Mouse (Mus musculus): ENCODE data around the gene Ercc6l2. TPM values are rescaled to one million over a fixed set of nuclear protein-coding genes. Genes with fewer than 3 reads are reported as not detected.

Gene Ercc6l2
- polyA plus RNA-seq, 1 experiment from 2014 or later = 14.0 TPM

- ATAC-seq (ENCODE audit: low FRiP score, low read depth) = peak; percentile 39
- 18% methylated on average over 12 of the region's 12 CpGs for WGBS
Measured at GRCm38 (mm10) chr13:63900679-63901302, 85.8 kb downstream of the Ercc6l2 start.

GRCm38 (mm10) chr13:63901303-63901713, 86.3 kb downstream of the Ercc6l2 start:
- H3K9me3 ChIP-seq = no peaks in the 10 kb centered on the region
- peaks cover 14% of the 10 kb centered on the region for H3K4me1 ChIP-seq (replicated peaks)
- no peaks in the 10 kb centered on the region for H3K36me3 ChIP-seq
- ATAC-seq (ENCODE audit: low FRiP score, low read depth) = peak; percentile 87
- H3K4me2 ChIP-seq = peak overlapping the region; percentile 64
- peak overlapping the region; percentile 31 for H3K4me3 ChIP-seq
- H3K27me3 ChIP-seq = 0 out of 2 replicates have a peak, but pooled peaks cover 4% of the 10 kb centered on the region
- H3K27ac ChIP-seq (replicated peaks) = peak overlapping the region; percentile 49
- H3K9ac ChIP-seq = peak overlapping the region; percentile 24
- 1% methylated on average over 17 of the region's 17 CpGs for WGBS

More at GRCm38 (mm10) chr13:63900679-63901302, 85.8 kb downstream of the Ercc6l2 start:
- H3K36me3 ChIP-seq = no peaks in the 10 kb centered on the region
- H3K4me1 ChIP-seq (replicated peaks) = peaks cover 14% of the 10 kb centered on the region
- H3K4me2 ChIP-seq = peak overlapping the region; percentile 64
- H3K27ac ChIP-seq (replicated peaks) = peak overlapping the region; percentile 49; the same call in 1 of the 2 replicates
- H3K9me3 ChIP-seq = no peaks in the 10 kb centered on the region
- peak overlapping the region; percentile 31 for H3K4me3 ChIP-seq
- H3K9ac ChIP-seq = 0 out of 2 replicates have a peak overlapping the region, but pooled peaks have one; percentile 24
- H3K27me3 ChIP-seq = 0 out of 2 replicates have a peak, but pooled peaks cover 4% of the 10 kb centered on the region

DNA sequence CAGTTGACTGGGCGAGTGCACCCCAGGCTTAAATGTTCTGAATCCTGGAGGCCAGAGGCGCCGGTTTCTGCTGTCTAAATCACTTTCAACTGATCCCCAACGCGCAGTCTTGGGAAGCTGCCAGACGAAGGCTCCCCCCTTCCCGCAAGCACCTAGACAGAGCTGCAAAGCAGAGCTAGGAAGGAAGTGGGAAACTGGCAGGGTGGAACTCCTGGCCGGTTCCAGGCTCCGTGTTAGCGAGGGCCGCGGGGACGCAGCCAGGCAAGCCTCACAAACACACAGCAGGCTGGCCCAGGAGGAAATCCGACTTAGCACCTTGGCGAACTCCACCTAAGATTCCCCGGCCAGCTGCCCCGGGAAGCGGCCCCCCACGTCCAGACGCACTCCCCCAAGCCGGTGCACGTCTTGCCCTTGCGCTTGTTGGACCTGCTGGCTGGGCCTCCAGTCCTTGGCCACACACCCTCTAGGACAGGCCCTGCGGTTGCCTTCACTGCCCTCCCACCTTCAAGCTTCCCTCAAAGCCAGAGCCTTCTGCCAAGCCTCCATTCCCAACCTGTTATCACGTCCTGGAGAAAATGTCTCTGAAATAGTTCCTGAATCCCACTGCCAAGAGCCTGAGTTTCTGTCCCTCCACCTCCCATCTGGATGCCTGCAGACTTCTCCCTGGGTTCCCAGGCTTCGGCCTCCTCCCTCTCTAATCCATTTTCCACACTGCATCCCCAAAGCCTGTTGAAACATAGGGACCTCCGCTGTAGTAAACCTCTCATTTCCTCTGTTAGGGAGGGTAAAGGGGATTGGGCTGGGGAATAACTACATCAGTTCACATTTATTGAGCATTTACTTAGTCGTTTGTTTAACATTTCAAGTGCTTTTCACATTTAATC, 86.9 kb downstream of the Ercc6l2 start:
- WGBS = 13% methylated on average over 28 of the region's 28 CpGs
- Histone ChIP-seq H3K27me3 (0 out of 2 replicates have a peak, but pooled peaks cover 4% of the 10 kb centered on the region), H3K4me2 (peak overlapping the region; percentile 64), H3K9ac (peak overlapping the region; percentile 24), H3K9me3 (no peaks in the 10 kb centered on the region), H3K36me3 (no peaks in the 10 kb centered on the region), H3K4me1 (replicated peaks) (peaks cover 14% of the 10 kb centered on the region), H3K4me3 (peak overlapping the region; percentile 31), H3K27ac (replicated peaks) (peak overlapping the region; percentile 49)
- peak; percentile 74 for ATAC-seq (ENCODE audit: low FRiP score, low read depth)

- H3K9ac ChIP-seq = no peak overlapping the region
- peaks cover 6% of the 10 kb centered on the region for H3K4me1 ChIP-seq (replicated peaks)
- H3K27ac ChIP-seq (replicated peaks) = no peak overlapping the region
- 85% methylated on average over 4 of the region's 4 CpGs for WGBS
- ATAC-seq (ENCODE audit: low FRiP score, low read depth) = 0 out of 2 replicates have a peak, but pooled peaks have one; percentile 6
- 0 out of 2 replicates have a peak, but pooled peaks cover 4% of the 10 kb centered on the region for H3K27me3 ChIP-seq
- H3K9me3 ChIP-seq = no peaks in the 10 kb centered on the region
- no peak overlapping the region for H3K4me3 ChIP-seq
- H3K36me3 ChIP-seq = no peaks in the 10 kb centered on the region
- no peak overlapping the region for H3K4me2 ChIP-seq
Measured at GRCm38 (mm10) chr13:63906516-63906915, 91.5 kb downstream of the Ercc6l2 start.

- ATAC-seq (ENCODE audit: low FRiP score, low read depth) = no peak
- H3K4me2 ChIP-seq = no peak overlapping the region
- no peaks in the 10 kb centered on the region for H3K36me3 ChIP-seq
- 50% methylated on average over 4 of the region's 4 CpGs for WGBS
- no peaks in the 10 kb centered on the region for H3K4me1 ChIP-seq (replicated peaks)
- H3K27ac ChIP-seq (replicated peaks) = no peak overlapping the region
- 0 out of 2 replicates have a peak, but pooled peaks cover 4% of the 10 kb centered on the region for H3K27me3 ChIP-seq
- no peak overlapping the region for H3K4me3 ChIP-seq
- H3K9me3 ChIP-seq = no peaks in the 10 kb centered on the region
- no peak overlapping the region for H3K9ac ChIP-seq
Measured at GRCm38 (mm10) chr13:63907437-63907836, 92.4 kb downstream of the Ercc6l2 start.

- 76% methylated on average over 5 of the region's 5 CpGs for WGBS
- H3K9ac ChIP-seq = no peak overlapping the region
Measured at GRCm38 (mm10) chr13:63910141-63910804, 95.2 kb downstream of the Ercc6l2 start.

DNA sequence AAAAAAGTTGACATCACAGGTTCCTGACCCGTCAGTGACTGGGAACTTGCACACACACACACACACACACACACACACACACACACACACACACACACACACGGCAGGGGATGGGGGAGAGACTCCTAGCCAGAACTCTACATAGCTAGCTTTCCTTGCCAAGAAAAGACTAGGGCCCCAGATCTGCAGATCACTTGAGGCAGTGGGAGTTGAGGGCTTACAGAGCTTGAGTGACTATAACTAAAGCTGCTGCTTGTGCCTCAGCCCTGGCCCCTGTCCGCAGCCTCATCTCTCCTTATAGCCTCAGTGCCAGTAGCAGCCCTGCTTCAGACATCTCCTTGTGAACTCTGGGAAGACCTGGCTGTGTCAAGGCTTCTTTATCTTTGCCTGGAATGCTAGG, 96.6 kb downstream of the Ercc6l2 start:
- no peak for ATAC-seq (ENCODE audit: low FRiP score, low read depth)
- Histone ChIP-seq H3K9me3 (no peaks in the 10 kb centered on the region), H3K36me3 (no peaks in the 10 kb centered on the region), H3K4me2 (no peak overlapping the region), H3K27me3 (no peaks in the 10 kb centered on the region), H3K27ac (replicated peaks) (no peak overlapping the region), H3K9ac (no peak overlapping the region), H3K4me3 (no peak overlapping the region), H3K4me1 (replicated peaks) (no peaks in the 10 kb centered on the region)
- WGBS = 66% methylated on average over 3 of the region's 3 CpGs

More at GRCm38 (mm10) chr13:63910141-63910804, 95.2 kb downstream of the Ercc6l2 start:
- no peak for ATAC-seq (ENCODE audit: low FRiP score, low read depth)
- Histone ChIP-seq H3K27ac (replicated peaks) (no peak overlapping the region), H3K4me2 (no peak overlapping the region), H3K27me3 (no peaks in the 10 kb centered on the region), H3K4me3 (no peak overlapping the region), H3K36me3 (no peaks in the 10 kb centered on the region), H3K9me3 (no peaks in the 10 kb centered on the region), H3K4me1 (replicated peaks) (no peaks in the 10 kb centered on the region)

GRCm38 (mm10) chr13:63913136-63913535, 98.1 kb downstream of the Ercc6l2 start:
- Histone ChIP-seq H3K9ac (no peak overlapping the region), H3K27me3 (no peaks in the 10 kb centered on the region), H3K4me3 (no peak overlapping the region), H3K4me1 (replicated peaks) (peaks cover 12% of the 10 kb centered on the region), H3K27ac (replicated peaks) (no peak overlapping the region), H3K36me3 (no peaks in the 10 kb centered on the region), H3K9me3 (no peaks in the 10 kb centered on the region), H3K4me2 (no peak overlapping the region)
- ATAC-seq (ENCODE audit: low FRiP score, low read depth) = no peak
- WGBS = 90% methylated on average over 6 of the region's 6 CpGs

DNA sequence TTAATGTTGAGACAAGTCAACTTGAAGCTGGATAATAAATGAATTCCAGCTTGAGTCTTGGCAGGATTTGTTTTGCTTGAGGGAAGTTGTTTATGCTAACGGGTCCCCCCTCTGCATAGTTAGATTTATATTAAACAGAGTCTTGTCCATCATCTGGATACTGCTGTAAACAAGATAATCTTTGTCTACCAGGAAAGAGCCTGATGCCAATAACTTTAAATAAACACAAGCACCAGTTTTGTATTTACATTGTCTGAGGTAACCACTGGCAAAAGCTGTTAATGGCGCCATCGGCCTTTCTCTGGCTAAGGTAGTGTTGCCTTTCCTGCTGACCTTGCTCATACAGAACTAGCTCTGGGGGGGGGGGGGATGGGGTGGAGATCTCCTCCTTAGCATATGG, 100.1 kb downstream of the Ercc6l2 start:
- no peaks in the 10 kb centered on the region for H3K36me3 ChIP-seq
- H3K9ac ChIP-seq = no peak overlapping the region
- peaks cover 26% of the 10 kb centered on the region for H3K4me1 ChIP-seq (replicated peaks)
- ATAC-seq (ENCODE audit: low FRiP score, low read depth) = no peak
- WGBS = 76% methylated on average over 3 of the region's 3 CpGs
- H3K4me3 ChIP-seq = no peak overlapping the region
- H3K27ac ChIP-seq (replicated peaks) = no peak overlapping the region
- H3K4me2 ChIP-seq = no peak overlapping the region
- no peaks in the 10 kb centered on the region for H3K9me3 ChIP-seq
- 0 out of 2 replicates have a peak, but pooled peaks cover 3% of the 10 kb centered on the region for H3K27me3 ChIP-seq

DNA sequence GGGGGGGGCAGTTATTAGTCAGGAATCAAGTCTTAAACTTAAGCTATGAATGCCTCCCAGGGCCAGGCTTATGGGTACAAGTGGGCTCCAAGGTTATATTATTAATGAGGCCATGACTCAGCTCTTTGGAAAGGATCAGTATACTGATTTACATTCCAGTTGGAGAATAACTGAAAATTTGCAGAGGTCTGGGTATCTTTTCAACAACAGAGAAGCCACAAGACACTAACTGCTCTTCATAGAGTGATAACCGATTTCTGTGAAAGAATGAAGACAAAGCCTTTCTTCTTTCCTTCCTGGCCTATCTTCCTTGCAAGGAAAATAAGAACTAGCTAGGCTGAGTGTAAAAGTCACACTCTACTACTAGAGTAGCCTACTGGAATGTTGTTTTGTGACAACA, 100.6 kb downstream of the Ercc6l2 start:
- WGBS = 89% methylated on average over 1 of the region's 1 CpGs

DNA sequence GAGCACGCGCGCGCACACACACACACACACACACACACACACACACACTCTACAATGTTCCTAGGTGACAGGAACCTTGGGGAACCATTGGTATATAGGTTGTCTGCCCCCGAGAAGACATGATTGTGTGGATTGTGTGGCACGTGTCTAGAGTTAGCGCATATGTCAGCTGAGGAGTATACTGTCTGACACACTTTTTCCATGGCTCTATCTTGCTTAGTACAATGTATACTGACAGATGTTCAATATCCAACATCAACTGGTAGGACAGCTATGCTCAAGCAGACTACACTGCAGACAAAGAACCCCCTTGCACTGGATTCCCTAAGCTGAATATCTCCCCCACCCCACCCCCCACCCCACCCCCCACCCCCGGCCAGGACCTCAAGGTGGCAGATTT, 101.5 kb downstream of the Ercc6l2 start:
- Histone ChIP-seq H3K36me3 (no peaks in the 10 kb centered on the region), H3K27ac (replicated peaks) (peak overlapping the region; percentile 76; the same call in 1 of the 2 replicates), H3K4me1 (replicated peaks) (peaks cover 26% of the 10 kb centered on the region), H3K4me2 (no peak overlapping the region), H3K9ac (no peak overlapping the region), H3K9me3 (no peaks in the 10 kb centered on the region), H3K27me3 (0 out of 2 replicates have a peak, but pooled peaks cover 3% of the 10 kb centered on the region), H3K4me3 (no peak overlapping the region)
- WGBS = 93% methylated on average over 8 of the region's 8 CpGs
- ATAC-seq (ENCODE audit: low FRiP score, low read depth) = no peak

More for the DNA sequence above, 100.6 kb downstream of the Ercc6l2 start:
- no peaks in the 10 kb centered on the region for H3K9me3 ChIP-seq
- no peak overlapping the region for H3K27ac ChIP-seq (replicated peaks)
- 0 out of 2 replicates have a peak, but pooled peaks cover 3% of the 10 kb centered on the region for H3K27me3 ChIP-seq
- H3K4me1 ChIP-seq (replicated peaks) = peaks cover 26% of the 10 kb centered on the region
- no peak overlapping the region for H3K4me2 ChIP-seq
- no peak overlapping the region for H3K4me3 ChIP-seq
- no peaks in the 10 kb centered on the region for H3K36me3 ChIP-seq
- no peak for ATAC-seq (ENCODE audit: low FRiP score, low read depth)
- no peak overlapping the region for H3K9ac ChIP-seq

Data from hindbrain, embryonic 15.5 days (tissue).